In the genomic region with DNA sequence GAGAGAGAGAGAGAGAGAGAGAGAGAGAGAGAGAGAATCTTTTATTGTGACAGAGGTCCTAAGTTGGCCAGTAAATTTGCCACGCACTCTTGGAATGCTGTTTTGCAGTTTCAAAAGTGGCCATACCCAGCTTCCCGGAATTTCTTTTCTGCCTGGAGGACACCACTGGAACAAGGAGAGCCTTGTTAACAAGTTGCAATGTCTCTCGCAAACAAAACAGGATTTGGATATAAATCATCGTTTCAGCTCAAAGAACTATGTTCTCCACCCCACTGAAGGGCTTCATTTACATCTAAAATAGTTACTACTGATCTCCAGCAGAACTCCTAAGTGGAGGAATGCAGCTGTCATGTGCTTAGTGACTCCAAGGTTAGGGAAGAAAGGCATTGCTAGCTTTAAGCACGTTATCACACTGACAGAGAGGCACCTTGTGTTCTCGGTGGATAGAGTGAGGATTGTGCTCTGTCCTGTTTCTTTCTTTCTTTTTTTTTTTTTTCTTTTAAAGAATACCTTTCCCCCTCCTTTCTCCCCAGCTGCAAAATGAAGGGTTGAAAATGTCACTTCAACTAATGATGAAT, we compare ENCODE assay signal across 9 mouse cellular contexts.
DNase-seq lines count a peak whose midpoint lies in the region; ATAC-seq and TF ChIP-seq lines count a peak whose summit lies in the region.
"Had no signal": no experiment of that assay in that cellular context is flagged by ENCODE, and none has a peak within 500 bp of the region (broad histone marks: within the 10 kb centered on the region; RNA-seq: fewer than 3 reads in every experiment).

No protein-coding gene starts in this region.

- no peak for TF ChIP-seq CTCF in cerebellum, adult 2 months (IDR thresholded peaks at IDR 0.05; ENCODE audit: borderline replicate concordance, insufficient read depth, low read depth, low read length)

- H3K4me2 ChIP-seq in hindbrain, embryonic 11.5 days (replicated peaks; ENCODE audit: low read depth, low read length), result no peak overlapping the region
- H3K4me2 ChIP-seq in hindbrain, embryonic 16.5 days (ENCODE audit: low read length), result no peak overlapping the region
- no peak overlapping the region for H3K4me2 ChIP-seq in kidney, embryonic 15.5 days

- TF ChIP-seq POLR2A in cerebellum, adult 2 months (IDR thresholded peaks at IDR 0.05; ENCODE audit: borderline replicate concordance, insufficient read depth, low read length), result no peak

- H3K27ac ChIP-seq in hindbrain, embryonic 11.5 days (ENCODE audit: low read depth, low read length), result no peak overlapping the region
- no peak overlapping the region for H3K27ac ChIP-seq in hindbrain, embryonic 16.5 days (ENCODE audit: low read depth, low read length)
- peak overlapping the region; percentile 73 for H3K27ac ChIP-seq in kidney, embryonic 15.5 days
- H3K27ac ChIP-seq in cerebellum, adult 2 months (ENCODE audit: insufficient read depth, low read length), result no peak overlapping the region

- H3K36me3 ChIP-seq in hindbrain, embryonic 11.5 days (ENCODE audit: control insufficient read depth, insufficient read depth, low read length), result no peaks in the 10 kb centered on the region
- H3K36me3 ChIP-seq in hindbrain, embryonic 16.5 days (ENCODE audit: control insufficient read depth, insufficient read depth, low read length), result no peaks in the 10 kb centered on the region
- H3K36me3 ChIP-seq in kidney, embryonic 15.5 days, result no peaks in the 10 kb centered on the region

- no peak overlapping the region for H3K4me3 ChIP-seq in hindbrain, embryonic 11.5 days (ENCODE audit: low read depth, low read length)
- no peak overlapping the region for H3K4me3 ChIP-seq in hindbrain, embryonic 16.5 days (ENCODE audit: low read length)
- H3K4me3 ChIP-seq in kidney, embryonic 15.5 days (replicated peaks), result no peak overlapping the region
- no peak overlapping the region for H3K4me3 ChIP-seq in cerebellum, adult 2 months (replicated peaks; ENCODE audit: insufficient read depth, low read depth, low read length)

- no peaks in the 10 kb centered on the region for H3K9me3 ChIP-seq in hindbrain, embryonic 11.5 days (ENCODE audit: control insufficient read depth, low read length)
- H3K9me3 ChIP-seq in hindbrain, embryonic 16.5 days (ENCODE audit: control insufficient read depth, low read length), result no peaks in the 10 kb centered on the region
- no peaks in the 10 kb centered on the region for H3K9me3 ChIP-seq in kidney, embryonic 15.5 days (replicated peaks)

- no peak overlapping the region for H3K9ac ChIP-seq in hindbrain, embryonic 11.5 days (ENCODE audit: low read depth, low read length)
- H3K9ac ChIP-seq in hindbrain, embryonic 16.5 days (ENCODE audit: low read depth, low read length), result no peak overlapping the region
- H3K9ac ChIP-seq in kidney, embryonic 15.5 days, result no peak overlapping the region

- no peaks in the 10 kb centered on the region for H3K27me3 ChIP-seq in hindbrain, embryonic 11.5 days (ENCODE audit: control insufficient read depth, insufficient read depth, low read length)
- no peaks in the 10 kb centered on the region for H3K27me3 ChIP-seq in hindbrain, embryonic 16.5 days (replicated peaks; ENCODE audit: control insufficient read depth, insufficient read depth, low read length)
- H3K27me3 ChIP-seq in kidney, embryonic 15.5 days, result no peaks in the 10 kb centered on the region
- no peaks in the 10 kb centered on the region for H3K27me3 ChIP-seq in cerebellum, adult 2 months (ENCODE audit: control insufficient read depth, insufficient read depth, low read length)

- no peaks in the 10 kb centered on the region; the same call in 1 of the 2 replicates for H3K4me1 ChIP-seq in hindbrain, embryonic 11.5 days (replicated peaks; ENCODE audit: control insufficient read depth, insufficient read depth, low read length)
- 0 out of 2 replicates have a peak, but pooled peaks cover 2% of the 10 kb centered on the region for H3K4me1 ChIP-seq in hindbrain, embryonic 16.5 days (ENCODE audit: control insufficient read depth, insufficient read depth, low read depth, low read length)
- peaks cover 8% of the 10 kb centered on the region for H3K4me1 ChIP-seq in kidney, embryonic 15.5 days
- H3K4me1 ChIP-seq in cerebellum, adult 2 months (ENCODE audit: control insufficient read depth, insufficient read depth, low read length), result no peaks in the 10 kb centered on the region

- peak; percentile 19 for DNase-seq in hindbrain, embryonic 11.5 days (ENCODE audit: low spot score)
- DNase-seq in Muller cell, postnatal 12 days (ENCODE audit: inconsistent ontology term), result peak; percentile 72
- DNase-seq in adrenal gland, postnatal 14 days, result peak; percentile 9
- no peak for DNase-seq in cerebellum, adult 2 months
- no peak for DNase-seq in cerebellum, postnatal 10 days
- no peak for DNase-seq in frontal cortex, adult 2 months (ENCODE audit: extremely low spot score in 1 of 2, low spot score in 1 of 2)
- DNase-seq: lung, postnatal 10 days had no signal

- peak; percentile 48; the same call in 1 of the 2 replicates for ATAC-seq in hindbrain, embryonic 11.5 days (ENCODE audit: low FRiP score)
- ATAC-seq in hindbrain, embryonic 16.5 days, result no peak
- no peak; the same call in 1 of the 2 replicates for ATAC-seq in kidney, embryonic 15.5 days (replicated peaks; ENCODE audit: low FRiP score)

- WGBS in hindbrain, embryonic 11.5 days, result 9% methylated on average over 6 of the region's 6 CpGs
- 15% methylated on average over 6 of the region's 6 CpGs for WGBS in hindbrain, embryonic 16.5 days
- WGBS in kidney, embryonic 15.5 days, result 9% methylated on average over 6 of the region's 6 CpGs
- 37% methylated on average over 6 of the region's 6 CpGs for WGBS in cerebellum, adult 2 months

Comparison
In these comparisons a context has a peak if more than half of its experiments do, and no peak if none do; other contexts are left out.
1. DNase-seq: peak in hindbrain, embryonic 11.5 days (single experiment), Muller cell, postnatal 12 days (single experiment) and adrenal gland, postnatal 14 days (single experiment); none in cerebellum, adult 2 months (0 of 2), cerebellum, postnatal 10 days (0 of 2) and frontal cortex, adult 2 months (0 of 2).